Mouse (Mus musculus) urinary bladder, postnatal 0 days (tissue): ENCODE data around the gene Cacna1c. TPM values are rescaled to one million over a fixed set of nuclear protein-coding genes. Genes with fewer than 3 reads are reported as not detected.

Source experiments
- polyA plus RNA-seq: library from polyadenylated mRNA; unstranded; fragments of >200 nt; fragmentation: Nextera tagmentation; extraction: Ambion mirVana; gene quantifications from 2 replicates; pipeline ENCODE4 v1.2.1, GENCODE M21; 2015

The Cacna1c gene
- 11.6 and 12.2 TPM in 2 replicates for polyA plus RNA-seq

DNA sequence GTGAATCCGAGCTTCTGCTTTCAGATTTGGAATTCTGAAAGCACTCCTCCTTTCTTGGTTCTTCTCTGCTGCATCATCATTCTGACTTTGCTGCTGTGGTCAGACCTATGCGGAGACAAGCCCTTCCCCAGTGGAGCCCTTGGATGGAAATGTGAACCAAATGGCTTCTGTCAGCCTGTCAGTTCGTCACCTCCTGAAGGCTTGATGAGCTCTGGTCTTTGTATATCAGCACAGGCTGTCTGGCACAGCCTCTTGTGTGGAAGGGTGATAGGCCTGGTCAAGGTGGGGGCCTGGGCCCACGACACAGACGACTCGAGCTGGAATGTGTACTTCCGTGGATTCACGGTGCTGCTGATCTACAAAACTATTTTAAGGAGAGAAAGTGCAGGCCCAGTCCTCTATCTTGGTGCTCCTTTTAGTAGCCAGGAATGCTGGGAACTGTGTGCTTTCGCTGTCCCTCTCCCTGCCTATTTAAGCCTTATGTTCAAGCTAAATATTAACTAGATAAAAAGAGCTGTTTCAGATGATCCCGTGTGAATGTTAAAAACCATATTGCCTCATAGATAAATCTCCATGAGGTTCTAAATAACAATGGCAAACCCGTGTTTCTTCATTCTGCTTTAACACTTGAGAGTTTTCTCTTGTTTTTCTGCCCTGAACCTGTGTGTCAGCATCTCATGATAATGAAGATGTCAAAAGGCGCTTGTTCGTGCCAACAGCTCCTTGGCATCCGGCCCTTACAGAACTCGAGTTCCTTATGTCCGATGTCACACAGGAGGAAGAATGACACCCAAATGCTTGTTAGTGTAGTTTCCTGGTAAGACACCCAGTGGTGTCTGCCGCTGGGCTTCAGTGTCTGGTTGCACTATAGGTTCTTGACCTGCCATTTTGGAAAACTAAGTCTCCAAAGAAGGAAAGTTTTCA is at the start of gene Cacna1c:
TSS of gene Cacna1c (minus strand) at position 37 of the 924 bp plus-strand sequence.

DNA sequence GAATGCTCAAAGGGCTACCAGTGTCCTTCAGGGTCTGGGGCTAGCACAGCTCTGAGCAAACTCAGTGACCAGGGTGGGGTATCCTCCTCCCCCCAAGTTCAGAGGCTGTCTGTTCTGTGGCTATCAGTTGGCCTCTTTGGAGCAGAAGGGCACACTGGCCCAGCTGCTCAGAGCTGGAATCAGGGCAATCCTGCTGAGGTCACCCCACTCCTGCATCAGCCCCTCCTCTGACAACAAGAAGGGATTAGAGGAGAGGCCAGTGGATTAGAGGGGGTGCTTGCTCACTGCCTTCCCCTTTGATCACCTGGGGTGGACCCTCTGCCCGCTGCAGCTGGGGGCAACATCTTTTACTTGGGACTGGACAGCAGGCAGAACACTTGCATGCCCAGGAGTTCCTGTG is 40.0 kb upstream of the Cacna1c start, which contains the start of gene Cacna2d4:
TSS of gene Cacna2d4 (plus strand) at position 286 of the 400 bp plus-strand sequence.

DNA sequence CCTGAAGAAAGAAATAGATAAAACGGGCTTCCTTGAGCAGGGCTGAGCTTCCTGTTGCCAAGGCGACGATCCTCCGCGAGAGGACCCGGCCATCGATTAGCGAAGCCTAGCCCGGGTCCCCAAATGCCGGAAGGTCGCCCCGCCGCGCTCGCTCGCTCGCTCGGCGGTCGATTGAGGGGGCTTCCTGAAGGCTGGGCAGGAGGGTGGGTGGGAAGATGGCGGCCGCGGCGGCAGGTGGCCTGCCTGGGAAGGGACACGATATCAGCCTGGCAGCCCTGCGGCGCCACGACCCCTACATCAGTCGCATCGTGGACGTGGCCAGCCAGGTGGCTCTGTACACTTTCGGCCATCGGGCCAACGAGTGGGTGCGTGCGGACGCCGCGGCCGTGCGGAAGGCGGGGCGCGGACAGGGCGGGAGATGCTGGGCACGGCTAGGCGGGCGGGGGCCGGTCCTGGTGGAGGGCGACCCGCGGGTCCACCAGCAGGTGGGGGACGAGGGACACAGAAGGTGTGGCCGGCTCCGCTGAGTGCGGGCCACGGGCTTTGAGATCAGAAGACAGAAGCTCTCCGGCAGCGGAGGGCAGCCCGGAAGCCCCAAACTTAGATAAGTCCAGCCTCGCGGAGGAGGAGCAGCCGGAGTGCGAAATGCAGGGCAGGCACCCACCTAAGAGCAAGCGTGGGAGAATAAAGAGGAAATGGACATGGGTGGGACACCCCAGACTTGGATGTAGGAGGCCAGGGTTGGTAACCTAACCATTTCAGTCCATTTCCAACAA is 21.0 kb downstream of the Cacna1c start, which contains the start of gene Dcp1b:
TSS of gene Dcp1b (plus strand) at position 176 of the 776 bp plus-strand sequence.

DNA sequence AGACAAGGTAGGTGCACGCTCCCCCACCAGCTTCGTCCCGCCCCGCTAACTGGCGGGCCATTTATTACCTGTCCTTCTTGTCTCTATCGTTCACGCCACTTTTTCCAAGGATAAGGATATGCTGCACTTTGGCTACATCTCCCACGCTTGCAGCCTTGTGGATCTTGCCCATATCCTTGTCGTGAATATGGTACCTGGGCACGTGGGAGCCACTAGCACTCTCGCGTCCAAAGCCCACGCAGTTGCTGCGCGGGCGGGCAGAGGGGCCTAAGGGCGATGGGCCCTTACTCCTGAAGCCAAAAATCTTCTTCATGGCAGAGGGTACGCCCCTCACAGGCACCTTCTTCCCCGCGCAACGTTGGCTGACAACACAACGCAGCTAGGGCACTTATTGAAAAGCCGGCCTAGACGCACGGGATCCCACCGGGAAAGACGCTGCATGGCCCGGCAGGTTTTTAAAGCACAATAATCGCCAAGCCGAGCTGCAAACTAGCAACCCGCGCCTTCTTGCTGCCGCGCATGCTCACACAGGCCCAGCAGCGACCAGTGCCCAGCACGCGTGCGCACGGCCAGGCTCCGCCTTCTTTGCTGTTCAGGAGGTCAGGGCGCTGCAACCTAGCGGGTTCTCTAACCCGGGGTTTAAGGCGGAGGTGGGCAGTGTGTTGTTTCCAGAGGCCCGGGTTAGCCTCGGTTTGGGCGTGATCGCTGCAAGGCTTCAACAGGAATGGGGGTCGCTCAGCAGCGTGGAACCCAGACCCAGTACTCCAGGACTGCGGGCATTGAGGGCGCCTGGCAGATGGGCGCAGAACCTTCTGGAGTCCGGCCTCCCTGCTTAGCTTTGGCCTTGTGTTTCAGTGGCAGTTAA is 634.2 kb downstream of the Cacna1c start, which contains the start of gene Ankrd26:
TSS of gene Ankrd26 (minus strand) at position 482 of the 865 bp plus-strand sequence.

Other genes with a start within 250 kb of the Cacna1c start
- gene Dcp1b, start 21.2 kb downstream of the Cacna1c start, polyA plus RNA-seq: 8.8 and 9.1 TPM in 2 replicates
- 0.05 and 0.08 TPM in 2 replicates for gene Cacna2d4, start 40.1 kb upstream of the Cacna1c start, polyA plus RNA-seq
- gene Lrtm2, start 134.3 kb upstream of the Cacna1c start, polyA plus RNA-seq: 0.11 TPM in 1 of 2 replicates, not detected in the other
- gene Adipor2, start 221.3 kb upstream of the Cacna1c start, polyA plus RNA-seq: 51.0 and 55.6 TPM in 2 replicates